Mouse (Mus musculus) hindbrain, embryonic 14.5 days (tissue): ENCODE data around the gene Prkar2a. TPM values are rescaled to one million over a fixed set of nuclear protein-coding genes. Genes with fewer than 3 reads are reported as not detected.

Experiments used
- ATAC-seq: fragments of 200-750 bp; cut with Nextera tagmentation; 2 replicates; pipeline ENCODE4 v1.8.0; 2017; ENCODE audit warnings: moderate number of reproducible peaks, mild to moderate bottlenecking, moderate TSS enrichment, moderate library complexity; ENCODE audit not compliant: low FRiP score
- DNase-seq: peaks from one replicate; pipeline ENCODE4 v3.0.0-alpha.2; 2015; ENCODE audit warnings: low spot score
- H3K27ac ChIP-seq: fragments of 300-500 bp; sonication (generic); 2 replicates; pipeline ENCODE4 v1.5.1; 2014; ENCODE audit warnings: mild to moderate bottlenecking, moderate library complexity
- H3K27me3 ChIP-seq: fragments of 300-500 bp; sonication (generic); 2 replicates; pipeline ENCODE4 v1.6.1; 2014; ENCODE audit warnings: mild to moderate bottlenecking, low read length, mixed read lengths; ENCODE audit not compliant: control insufficient read depth, insufficient read depth
- H3K36me3 ChIP-seq: fragments of 300-500 bp; sonication (generic); replicated peaks from 2 replicates; pipeline ENCODE4 v1.6.1; 2014; ENCODE audit not compliant: control insufficient read depth, insufficient read depth
- H3K4me1 ChIP-seq: fragments of 300-500 bp; sonication (generic); replicated peaks from 2 replicates; pipeline ENCODE4 v1.6.1; 2014; ENCODE audit warnings: antibody characterized with exemption, low read length, mixed read lengths; ENCODE audit not compliant: control insufficient read depth, insufficient read depth
- H3K4me2 ChIP-seq: fragments of 300-500 bp; sonication (generic); replicated peaks from 2 replicates; pipeline ENCODE4 v1.6.1; 2014; ENCODE audit warnings: mild to moderate bottlenecking, moderate library complexity
- H3K4me3 ChIP-seq: fragments of 300-500 bp; sonication (generic); replicated peaks from 2 replicates; pipeline ENCODE4 v1.5.1; 2014; ENCODE audit warnings: mild to moderate bottlenecking, low read length
- H3K9ac ChIP-seq: fragments of 300-500 bp; sonication (generic); 2 replicates; pipeline ENCODE4 v1.6.1; 2014
- H3K9me3 ChIP-seq: fragments of 300-500 bp; sonication (generic); 2 replicates; pipeline ENCODE4 v1.6.1; 2016; ENCODE audit warnings: low read length; ENCODE audit not compliant: control insufficient read depth
- WGBS: fragments of 180-500 bp; shearing (Covaris S2); extraction: QIAGEN DNeasy Blood & Tissue Kit; methylation state at CpG from one replicate; pipeline ENCODE4 v1.1.7; 2014; 5-methylcytosine and 5-hydroxymethylcytosine counted together
- polyA plus RNA-seq: library from polyadenylated mRNA; unstranded; fragments of >200 nt; fragmentation: Nextera tagmentation; extraction: Ambion mirVana; gene quantifications from 2 replicates; pipeline ENCODE4 v1.2.1, GENCODE M21; 2014

Gene Prkar2a
- polyA plus RNA-seq, 1 experiment from 2014 or later = 70.8 TPM

DNA sequence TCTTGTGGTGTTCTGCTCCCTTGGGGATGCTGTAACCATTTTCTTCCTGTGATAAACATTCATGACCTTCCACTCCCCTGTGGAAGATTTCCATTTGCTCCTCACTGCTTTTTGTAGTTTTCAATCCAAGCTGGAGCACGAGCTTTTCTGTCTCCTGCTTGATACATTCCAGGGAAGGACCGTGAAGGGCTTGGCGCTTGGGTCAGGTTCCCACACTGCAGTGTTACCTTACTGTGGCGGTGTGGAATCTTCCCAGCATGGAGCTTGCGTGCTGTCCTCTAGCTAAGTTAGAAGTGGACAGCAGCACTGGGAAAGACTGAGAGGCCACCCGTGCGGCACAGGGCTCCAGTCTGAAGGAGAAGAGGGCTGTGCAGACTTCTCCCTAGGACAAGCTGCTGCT, 15.5 kb downstream of the Prkar2a start:
- no peak overlapping the region for H3K4me2 ChIP-seq
- 69% methylated on average over 7 of the region's 7 CpGs for WGBS
- H3K4me1 ChIP-seq = peaks cover 5% of the 10 kb centered on the region; the same call in 1 of the 2 replicates
- H3K9ac ChIP-seq = no peak overlapping the region
- H3K9me3 ChIP-seq = no peaks in the 10 kb centered on the region
- H3K27me3 ChIP-seq = no peaks in the 10 kb centered on the region
- H3K27ac ChIP-seq = no peak overlapping the region
- no peak overlapping the region for H3K4me3 ChIP-seq
- ATAC-seq = no peak
- H3K36me3 ChIP-seq = 0 out of 2 replicates have a peak, but pooled peaks cover 4% of the 10 kb centered on the region
- DNase-seq = no peak

- H3K36me3 ChIP-seq = no peaks in the 10 kb centered on the region
- WGBS = 91% methylated on average over 2 of the region's 2 CpGs
- no peak overlapping the region for H3K4me3 ChIP-seq
- no peak overlapping the region for H3K4me2 ChIP-seq
- DNase-seq = no peak
- ATAC-seq = no peak
- peaks cover 5% of the 10 kb centered on the region; the same call in 1 of the 2 replicates for H3K4me1 ChIP-seq
- no peak overlapping the region for H3K27ac ChIP-seq
- H3K9me3 ChIP-seq = no peaks in the 10 kb centered on the region
- H3K27me3 ChIP-seq = no peaks in the 10 kb centered on the region
- no peak overlapping the region for H3K9ac ChIP-seq
Observed at GRCm38 (mm10) chr9:108707212-108707611, 18.1 kb downstream of the Prkar2a start.

DNA sequence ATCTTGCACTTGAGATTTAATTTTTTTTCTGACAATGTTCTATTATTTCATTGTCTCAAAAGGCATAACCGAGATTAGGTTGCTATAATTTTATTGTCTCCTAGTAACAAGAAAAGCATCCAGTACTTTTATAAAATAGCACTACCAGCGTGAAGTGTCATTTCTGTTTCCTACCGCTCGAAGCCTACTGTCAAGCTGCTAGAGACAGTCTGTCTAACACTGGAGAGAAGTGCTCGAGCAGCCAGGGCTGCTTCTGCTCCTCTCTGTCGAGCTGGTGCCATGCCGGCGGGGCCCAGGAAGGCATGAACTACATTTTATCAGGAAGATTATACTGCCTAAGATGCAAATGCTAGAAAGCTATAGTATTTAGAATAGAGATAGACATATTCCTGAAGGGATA, 19.7 kb downstream of the Prkar2a start:
- Histone ChIP-seq H3K4me1 (peaks cover 2% of the 10 kb centered on the region; the same call in 1 of the 2 replicates), H3K36me3 (no peaks in the 10 kb centered on the region), H3K27ac (no peak overlapping the region), H3K27me3 (no peaks in the 10 kb centered on the region), H3K9me3 (no peaks in the 10 kb centered on the region), H3K4me3 (no peak overlapping the region), H3K9ac (no peak overlapping the region), H3K4me2 (no peak overlapping the region)
- ATAC-seq (no peak), DNase-seq (no peak)
- 95% methylated on average over 8 of the region's 8 CpGs for WGBS

DNA sequence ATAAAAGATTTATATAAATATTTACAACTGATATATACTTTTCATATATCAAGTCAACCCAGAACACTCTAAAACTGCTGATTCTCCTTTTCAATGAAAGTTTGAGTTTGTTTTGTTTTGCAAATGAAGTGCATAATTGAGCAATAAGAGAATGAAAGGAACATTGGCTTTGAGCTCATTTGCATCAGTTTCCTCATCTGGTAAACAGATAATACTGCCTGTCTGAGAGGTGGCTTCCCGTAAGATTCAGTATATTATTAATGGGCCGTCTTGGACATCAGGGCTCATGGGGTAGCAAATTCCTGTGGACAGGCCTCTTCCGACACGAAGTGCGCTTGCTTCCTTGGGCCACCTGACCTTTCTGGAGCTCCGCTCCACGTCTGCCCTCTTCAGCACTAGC, 21.7 kb downstream of the Prkar2a start:
- H3K4me3 ChIP-seq = no peak overlapping the region
- no peaks in the 10 kb centered on the region for H3K27me3 ChIP-seq
- no peak for ATAC-seq
- WGBS = 69% methylated on average over 7 of the region's 7 CpGs
- H3K9ac ChIP-seq = no peak overlapping the region
- no peaks in the 10 kb centered on the region for H3K4me1 ChIP-seq
- H3K9me3 ChIP-seq = no peaks in the 10 kb centered on the region
- H3K27ac ChIP-seq = no peak overlapping the region
- H3K36me3 ChIP-seq = peaks cover 8% of the 10 kb centered on the region; the same call in 1 of the 2 replicates
- DNase-seq = no peak
- H3K4me2 ChIP-seq = no peak overlapping the region

DNA sequence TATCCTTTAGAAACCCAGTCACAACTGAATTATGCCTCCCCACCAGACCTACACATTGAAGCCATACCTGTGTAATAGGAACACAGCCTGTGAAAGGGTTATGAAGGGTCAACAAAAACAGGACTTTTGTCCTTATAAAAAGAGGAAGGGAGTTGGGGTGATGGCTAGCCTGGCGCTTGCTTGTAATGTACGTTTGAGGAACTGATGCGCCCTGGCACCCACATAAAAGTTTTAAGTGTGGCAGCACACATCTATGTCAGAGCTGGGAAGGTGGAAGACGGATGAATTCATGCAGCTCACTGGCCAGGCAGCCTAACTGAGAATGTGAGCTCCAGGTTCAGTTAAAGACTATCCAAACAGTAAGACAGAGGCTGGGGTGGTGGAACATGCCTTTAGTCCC, 27.1 kb downstream of the Prkar2a start:
- WGBS = 88% methylated on average over 4 of the region's 4 CpGs

DNA sequence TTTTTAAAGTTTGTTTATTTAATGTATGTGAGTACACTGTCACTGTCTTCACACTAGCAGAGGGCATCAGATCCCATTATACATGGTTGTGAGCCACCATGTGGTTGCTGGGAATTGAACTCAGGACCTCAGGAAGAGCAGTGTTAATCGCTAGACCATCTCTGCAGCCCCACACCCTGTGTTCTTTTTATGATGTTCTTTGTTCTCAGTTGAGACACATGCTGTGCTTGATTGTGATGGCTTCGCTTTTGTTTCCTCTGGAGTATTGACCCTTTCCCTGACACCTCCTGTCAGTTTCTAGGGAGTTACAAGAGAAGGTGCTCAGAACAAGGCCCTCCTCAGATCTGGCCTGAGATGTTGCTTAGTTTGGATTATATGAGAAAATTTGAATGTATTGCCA, 34.6 kb downstream of the Prkar2a start:
- Histone ChIP-seq H3K9me3 (no peaks in the 10 kb centered on the region), H3K27ac (no peak overlapping the region), H3K4me3 (no peak overlapping the region), H3K4me1 (no peaks in the 10 kb centered on the region), H3K36me3 (peaks cover 52% of the 10 kb centered on the region), H3K27me3 (no peaks in the 10 kb centered on the region), H3K9ac (no peak overlapping the region), H3K4me2 (no peak overlapping the region)
- DNase-seq = no peak
- WGBS = 9% methylated on average over 2 of the region's 2 CpGs
- ATAC-seq = no peak

More for the DNA sequence above, 27.1 kb downstream of the Prkar2a start:
- ATAC-seq = no peak
- Histone ChIP-seq H3K9me3 (no peaks in the 10 kb centered on the region), H3K4me1 (no peaks in the 10 kb centered on the region), H3K27me3 (no peaks in the 10 kb centered on the region), H3K27ac (no peak overlapping the region), H3K4me2 (no peak overlapping the region), H3K36me3 (peaks cover 39% of the 10 kb centered on the region), H3K4me3 (no peak overlapping the region), H3K9ac (no peak overlapping the region)
- DNase-seq = no peak

- Histone ChIP-seq H3K36me3 (peaks cover 53% of the 10 kb centered on the region), H3K27me3 (no peaks in the 10 kb centered on the region)
- 84% methylated on average over 5 of the region's 5 CpGs for WGBS
Observed at GRCm38 (mm10) chr9:108726116-108726515, 37.0 kb downstream of the Prkar2a start.

GRCm38 (mm10) chr9:108729050-108729449, 39.9 kb downstream of the Prkar2a start:
- Histone ChIP-seq H3K9ac (no peak overlapping the region), H3K27ac (no peak overlapping the region), H3K4me1 (no peaks in the 10 kb centered on the region), H3K4me2 (no peak overlapping the region), H3K4me3 (no peak overlapping the region), H3K9me3 (no peaks in the 10 kb centered on the region), H3K27me3 (no peaks in the 10 kb centered on the region), H3K36me3 (peaks cover 54% of the 10 kb centered on the region)
- DNase-seq = no peak
- no peak for ATAC-seq

More at GRCm38 (mm10) chr9:108726116-108726515, 37.0 kb downstream of the Prkar2a start:
- DNase-seq (no peak), ATAC-seq (no peak)
- Histone ChIP-seq H3K27ac (no peak overlapping the region), H3K4me1 (no peaks in the 10 kb centered on the region), H3K4me2 (no peak overlapping the region), H3K4me3 (no peak overlapping the region), H3K9ac (no peak overlapping the region), H3K9me3 (no peaks in the 10 kb centered on the region)

DNA sequence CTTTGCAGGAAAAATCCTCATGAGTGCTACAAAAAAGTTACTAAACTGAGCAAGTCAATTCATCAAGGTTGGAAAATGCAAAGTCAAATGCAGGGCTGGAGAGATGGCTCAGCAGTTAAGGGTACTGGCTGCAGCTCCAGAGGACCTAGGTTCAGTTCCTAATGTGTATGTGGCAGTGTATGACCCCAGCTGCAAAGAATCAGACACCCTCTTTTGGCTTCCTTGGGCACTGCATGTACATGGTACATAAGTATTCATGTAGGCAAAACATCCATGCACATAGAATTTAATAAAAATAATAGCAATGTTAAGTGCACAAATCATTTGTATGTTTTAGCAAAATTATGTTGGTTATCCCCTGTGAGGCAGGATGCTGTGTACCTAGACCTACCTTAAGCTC, 43.3 kb downstream of the Prkar2a start:
- Histone ChIP-seq H3K4me1 (no peaks in the 10 kb centered on the region), H3K9ac (no peak overlapping the region), H3K4me3 (no peak overlapping the region), H3K4me2 (no peak overlapping the region), H3K9me3 (no peaks in the 10 kb centered on the region), H3K36me3 (peaks cover 65% of the 10 kb centered on the region), H3K27ac (no peak overlapping the region), H3K27me3 (no peaks in the 10 kb centered on the region)
- ATAC-seq (no peak), DNase-seq (no peak)

- no peaks in the 10 kb centered on the region for H3K4me1 ChIP-seq
- DNase-seq (no peak), ATAC-seq (no peak)
- H3K27me3 ChIP-seq = no peaks in the 10 kb centered on the region
- no peak overlapping the region for H3K9ac ChIP-seq
- H3K4me3 ChIP-seq = no peak overlapping the region
- H3K4me2 ChIP-seq = no peak overlapping the region
- no peaks in the 10 kb centered on the region for H3K9me3 ChIP-seq
- H3K27ac ChIP-seq = no peak overlapping the region
- peaks cover 52% of the 10 kb centered on the region for H3K36me3 ChIP-seq
Observed at GRCm38 (mm10) chr9:108734626-108735025, 45.5 kb downstream of the Prkar2a start.
